Mouse (Mus musculus) limb, embryonic 12.5 days (tissue): ENCODE measurements around the gene Dock1. TPM values are rescaled to one million over a fixed set of nuclear protein-coding genes. Genes with fewer than 3 reads are reported as not detected.

Experiments
- ATAC-seq: fragments of 200-750 bp; cut with Nextera tagmentation; 2 replicates; pipeline ENCODE4 v1.8.0; 2017; ENCODE audit warnings: low read depth, moderate TSS enrichment; ENCODE audit not compliant: insufficient number of reproducible peaks, insufficient read depth, low FRiP score, low TSS enrichment
- H3K27ac ChIP-seq: fragments of 300-500 bp; sonication (generic); 2 replicates; pipeline ENCODE4 v1.5.1; 2016; ENCODE audit warnings: mild to moderate bottlenecking, moderate library complexity
- H3K27me3 ChIP-seq: fragments of 300-500 bp; sonication (generic); 2 replicates; pipeline ENCODE4 v1.6.1; 2016; ENCODE audit warnings: mild to moderate bottlenecking, moderate library complexity
- H3K36me3 ChIP-seq: fragments of 300-500 bp; sonication (generic); 2 replicates; pipeline ENCODE4 v1.6.1; 2016; ENCODE audit warnings: mild to moderate bottlenecking, moderate library complexity
- H3K4me1 ChIP-seq: fragments of 300-500 bp; sonication (generic); replicated peaks from 2 replicates; pipeline ENCODE4 v1.6.1; 2016
- H3K4me2 ChIP-seq: fragments of 300-500 bp; sonication (generic); 2 replicates; pipeline ENCODE4 v1.6.1; 2016; ENCODE audit warnings: mild to moderate bottlenecking, moderate library complexity
- H3K4me3 ChIP-seq: fragments of 300-500 bp; sonication (generic); replicated peaks from 2 replicates; pipeline ENCODE4 v1.5.1; 2016; ENCODE audit warnings: mild to moderate bottlenecking
- H3K9ac ChIP-seq: fragments of 300-500 bp; sonication (generic); replicated peaks from 2 replicates; pipeline ENCODE4 v1.6.1; 2016; ENCODE audit warnings: mild to moderate bottlenecking, moderate library complexity
- H3K9me3 ChIP-seq: fragments of 300-500 bp; sonication (generic); 2 replicates; pipeline ENCODE4 v1.6.1; 2016; ENCODE audit warnings: mild to moderate bottlenecking, moderate library complexity
- WGBS: fragments of 180-500 bp; shearing (Covaris S2); methylation state at CpG from one replicate; pipeline ENCODE4 v1.1.7; 2016; 5-methylcytosine and 5-hydroxymethylcytosine counted together
- polyA plus RNA-seq: library from polyadenylated mRNA; unstranded; fragments of >200 nt; fragmentation: Nextera tagmentation; extraction: Ambion mirVana; gene quantifications from 2 replicates; pipeline ENCODE4 v1.2.1, GENCODE M21; 2016

Dock1 gene
- polyA plus RNA-seq, 1 experiment from 2014 or later: 47.9 TPM

GRCm38 (mm10) chr7:135028716-135029115 is 358.3 kb downstream of the Dock1 start:
- Histone ChIP-seq H3K4me1 (peaks cover 11% of the 10 kb centered on the region), H3K27ac (no peak overlapping the region), H3K27me3 (no peaks in the 10 kb centered on the region), H3K9ac (no peak overlapping the region), H3K9me3 (no peaks in the 10 kb centered on the region), H3K4me3 (no peak overlapping the region), H3K4me2 (no peak overlapping the region), H3K36me3 (no peaks in the 10 kb centered on the region)
- WGBS: 93% methylated on average over 2 of the region's 2 CpGs
- no peak for ATAC-seq

- 81% methylated on average over 3 of the region's 3 CpGs for WGBS
- H3K4me3 ChIP-seq: no peak overlapping the region
- H3K9ac ChIP-seq: no peak overlapping the region
- H3K4me2 ChIP-seq: no peak overlapping the region
- no peak overlapping the region for H3K27ac ChIP-seq
- no peaks in the 10 kb centered on the region for H3K9me3 ChIP-seq
- H3K27me3 ChIP-seq: no peaks in the 10 kb centered on the region
- ATAC-seq: no peak
- H3K36me3 ChIP-seq: no peaks in the 10 kb centered on the region
- peaks cover 11% of the 10 kb centered on the region for H3K4me1 ChIP-seq
Observed at GRCm38 (mm10) chr7:135029136-135029535, 358.7 kb downstream of the Dock1 start.

GRCm38 (mm10) chr7:135031466-135031865 is 361.0 kb downstream of the Dock1 start:
- H3K4me3 ChIP-seq: no peak overlapping the region
- H3K4me1 ChIP-seq: peaks cover 11% of the 10 kb centered on the region
- no peak for ATAC-seq
- no peak overlapping the region for H3K27ac ChIP-seq
- no peak overlapping the region for H3K9ac ChIP-seq
- WGBS: 71% methylated on average over 3 of the region's 3 CpGs
- H3K36me3 ChIP-seq: 0 out of 2 replicates have a peak, but pooled peaks cover 3% of the 10 kb centered on the region
- H3K27me3 ChIP-seq: no peaks in the 10 kb centered on the region
- H3K4me2 ChIP-seq: no peak overlapping the region
- no peaks in the 10 kb centered on the region for H3K9me3 ChIP-seq

GRCm38 (mm10) chr7:135034811-135035210 is 364.4 kb downstream of the Dock1 start:
- no peak overlapping the region for H3K27ac ChIP-seq
- H3K27me3 ChIP-seq: no peaks in the 10 kb centered on the region
- H3K36me3 ChIP-seq: 0 out of 2 replicates have a peak, but pooled peaks cover 3% of the 10 kb centered on the region
- no peak overlapping the region for H3K9ac ChIP-seq
- WGBS: 70% methylated on average over 5 of the region's 5 CpGs
- H3K9me3 ChIP-seq: no peaks in the 10 kb centered on the region
- no peak overlapping the region for H3K4me2 ChIP-seq
- H3K4me3 ChIP-seq: no peak overlapping the region
- no peak for ATAC-seq
- H3K4me1 ChIP-seq: peaks cover 11% of the 10 kb centered on the region

- no peak overlapping the region for H3K4me3 ChIP-seq
- peaks cover 11% of the 10 kb centered on the region for H3K4me1 ChIP-seq
- no peaks in the 10 kb centered on the region for H3K9me3 ChIP-seq
- H3K27me3 ChIP-seq: no peaks in the 10 kb centered on the region
- H3K4me2 ChIP-seq: no peak overlapping the region
- H3K27ac ChIP-seq: no peak overlapping the region
- 0 out of 2 replicates have a peak, but pooled peaks cover 3% of the 10 kb centered on the region for H3K36me3 ChIP-seq
- WGBS: 17% methylated on average over 2 of the region's 2 CpGs
- no peak for ATAC-seq
- H3K9ac ChIP-seq: no peak overlapping the region
Observed at GRCm38 (mm10) chr7:135035651-135036050, 365.2 kb downstream of the Dock1 start.

GRCm38 (mm10) chr7:135038930-135039329 is 368.5 kb downstream of the Dock1 start:
- no peak overlapping the region for H3K4me3 ChIP-seq
- no peaks in the 10 kb centered on the region for H3K4me1 ChIP-seq
- no peak overlapping the region for H3K27ac ChIP-seq
- no peaks in the 10 kb centered on the region for H3K9me3 ChIP-seq
- no peak overlapping the region for H3K9ac ChIP-seq
- H3K4me2 ChIP-seq: no peak overlapping the region
- no peak for ATAC-seq
- 0 out of 2 replicates have a peak, but pooled peaks cover 3% of the 10 kb centered on the region for H3K36me3 ChIP-seq
- WGBS: 83% methylated on average over 1 of the region's 1 CpGs
- H3K27me3 ChIP-seq: no peaks in the 10 kb centered on the region

- no peaks in the 10 kb centered on the region for H3K4me1 ChIP-seq
- 76% methylated on average over 12 of the region's 12 CpGs for WGBS
- ATAC-seq: no peak
Observed at GRCm38 (mm10) chr7:135043931-135044765, 373.7 kb downstream of the Dock1 start.

GRCm38 (mm10) chr7:135049416-135049815 is 379.0 kb downstream of the Dock1 start:
- H3K4me2 ChIP-seq: no peak overlapping the region
- peaks cover 3% of the 10 kb centered on the region; the same call in 1 of the 2 replicates for H3K9me3 ChIP-seq
- no peak for ATAC-seq
- no peaks in the 10 kb centered on the region for H3K36me3 ChIP-seq
- 91% methylated on average over 2 of the region's 2 CpGs for WGBS
- no peak overlapping the region for H3K9ac ChIP-seq
- H3K4me3 ChIP-seq: no peak overlapping the region
- no peaks in the 10 kb centered on the region for H3K27me3 ChIP-seq
- no peak overlapping the region for H3K27ac ChIP-seq
- H3K4me1 ChIP-seq: no peaks in the 10 kb centered on the region

More at GRCm38 (mm10) chr7:135043931-135044765, 373.7 kb downstream of the Dock1 start:
- no peaks in the 10 kb centered on the region for H3K36me3 ChIP-seq
- no peaks in the 10 kb centered on the region for H3K27me3 ChIP-seq
- H3K4me3 ChIP-seq: no peak overlapping the region
- no peak overlapping the region for H3K9ac ChIP-seq
- H3K27ac ChIP-seq: no peak overlapping the region
- peaks cover 3% of the 10 kb centered on the region; the same call in 1 of the 2 replicates for H3K9me3 ChIP-seq
- no peak overlapping the region for H3K4me2 ChIP-seq

GRCm38 (mm10) chr7:135053186-135053715 is 382.8 kb downstream of the Dock1 start:
- WGBS: 90% methylated on average over 8 of the region's 8 CpGs
- Histone ChIP-seq H3K27me3 (no peaks in the 10 kb centered on the region), H3K4me2 (no peak overlapping the region), H3K4me3 (no peak overlapping the region), H3K36me3 (no peaks in the 10 kb centered on the region), H3K9me3 (0 out of 2 replicates have a peak, but pooled peaks cover 7% of the 10 kb centered on the region), H3K27ac (no peak overlapping the region), H3K4me1 (no peaks in the 10 kb centered on the region), H3K9ac (no peak overlapping the region)
- no peak for ATAC-seq

- 0 out of 2 replicates have a peak, but pooled peaks cover 7% of the 10 kb centered on the region for H3K9me3 ChIP-seq
- 82% methylated on average over 7 of the region's 7 CpGs for WGBS
- ATAC-seq: no peak
Observed at GRCm38 (mm10) chr7:135054664-135055063, 384.2 kb downstream of the Dock1 start.

GRCm38 (mm10) chr7:135059071-135059470 is 388.6 kb downstream of the Dock1 start:
- WGBS: 74% methylated on average over 4 of the region's 4 CpGs
- Histone ChIP-seq H3K27ac (no peak overlapping the region), H3K4me1 (no peaks in the 10 kb centered on the region), H3K9me3 (peaks cover 17% of the 10 kb centered on the region; the same call in 1 of the 2 replicates), H3K27me3 (no peaks in the 10 kb centered on the region), H3K36me3 (peaks cover 18% of the 10 kb centered on the region; the same call in 1 of the 2 replicates), H3K4me3 (no peak overlapping the region), H3K9ac (no peak overlapping the region), H3K4me2 (no peak overlapping the region)
- ATAC-seq: no peak

More at GRCm38 (mm10) chr7:135054664-135055063, 384.2 kb downstream of the Dock1 start:
- H3K4me3 ChIP-seq: no peak overlapping the region
- peaks cover under 1% of the 10 kb centered on the region; the same call in 1 of the 2 replicates for H3K36me3 ChIP-seq
- no peaks in the 10 kb centered on the region for H3K27me3 ChIP-seq
- no peaks in the 10 kb centered on the region for H3K4me1 ChIP-seq
- no peak overlapping the region for H3K9ac ChIP-seq
- no peak overlapping the region for H3K27ac ChIP-seq
- H3K4me2 ChIP-seq: no peak overlapping the region
